Mouse (Mus musculus): ENCODE measurements around the gene Rabep2.
"Not testable (repeated sequence)": the region's sequence is repeated elsewhere in the genome, so short reads cannot be mapped to it uniquely, and the experiment has no call there.

The Rabep2 gene

GRCm38 (mm10) chr7:126428631-126429502 lies at the start of gene Rabep2:
Rabep2 (plus strand) TSS chr7:126428759.
- DNase-seq (ENCODE audit: low spot score in 2 of 2), result peak; percentile 97 to 98

GRCm38 (mm10) chr7:126383565-126383964 lies 45.0 kb upstream of the Rabep2 start:
- no peak for DNase-seq (ENCODE audit: low spot score in 2 of 2)

- DNase-seq (ENCODE audit: low spot score in 2 of 2), result no peak
These were observed 40.4 kb upstream of the Rabep2 start for GRCm38 (mm10) chr7:126388185-126388584.

- DNase-seq (ENCODE audit: low spot score in 2 of 2), result not testable (repeated sequence)
These were observed 36.3 kb upstream of the Rabep2 start for GRCm38 (mm10) chr7:126392086-126392884.

DNA sequence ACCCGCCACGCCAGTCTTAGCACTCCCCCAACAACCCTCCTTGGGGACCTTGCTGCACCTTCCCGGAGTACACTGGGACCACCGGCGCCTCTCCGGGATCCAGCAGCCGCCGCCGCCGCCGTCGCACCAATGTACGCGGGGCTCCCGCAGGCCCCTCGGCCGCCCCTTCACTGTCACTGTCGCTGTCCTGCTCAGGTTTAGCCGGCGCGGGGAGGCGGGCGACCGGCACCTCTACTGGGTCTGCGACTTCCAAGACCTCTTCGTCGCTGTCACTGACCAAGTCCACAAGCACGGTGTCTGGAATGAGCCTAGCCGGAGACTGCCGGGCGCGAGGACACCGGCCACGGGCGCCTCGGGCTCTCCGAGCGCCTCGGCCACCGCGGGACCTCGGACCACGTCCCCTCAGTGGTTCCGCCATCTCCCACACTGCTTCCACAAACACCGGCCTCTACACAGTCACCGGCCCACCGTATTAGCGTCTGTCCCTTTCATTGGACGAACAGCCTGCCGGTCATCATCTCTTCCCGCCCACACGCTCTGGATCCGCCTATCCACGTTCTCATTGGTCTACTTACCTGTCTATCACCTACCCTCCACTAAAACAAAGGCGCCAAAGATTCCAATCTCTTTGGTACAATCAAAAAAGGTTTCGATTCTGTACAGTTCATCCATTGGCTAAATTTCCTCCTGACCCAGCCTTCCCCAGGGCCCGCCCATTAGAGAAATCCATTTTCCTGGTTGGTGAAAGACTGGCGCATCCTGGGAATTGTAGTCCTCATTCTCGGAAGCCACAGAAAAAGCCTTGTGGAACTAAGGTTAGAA lies 32.0 kb upstream of the Rabep2 start, which contains the start of gene Nfatc2ip:
Gene Nfatc2ip (minus strand): TSS at position 440 of the 822 bp plus-strand sequence.
- DNase-seq (ENCODE audit: low spot score in 2 of 2), result peak; percentile 85 to 98

DNA sequence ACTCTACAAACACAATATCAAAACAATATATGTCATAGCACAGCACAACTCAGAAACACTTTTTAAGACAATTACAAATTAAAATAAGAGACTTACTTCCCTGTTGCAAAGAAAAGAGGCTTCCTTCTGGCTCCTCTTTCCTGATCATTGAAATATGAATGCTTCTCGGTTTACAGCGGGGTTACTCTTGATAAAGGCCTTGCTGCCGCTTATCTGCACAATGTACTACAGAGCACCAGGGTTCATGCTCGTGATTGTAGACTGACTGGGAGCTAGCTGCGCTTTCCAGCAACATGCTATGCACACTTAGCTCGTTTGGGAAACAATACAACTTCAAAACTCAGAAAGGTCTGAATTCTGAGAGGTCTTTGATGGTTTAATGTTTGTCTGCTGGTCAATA lies 31.3 kb upstream of the Rabep2 start:
- no peak for DNase-seq (ENCODE audit: low spot score in 2 of 2)

DNA sequence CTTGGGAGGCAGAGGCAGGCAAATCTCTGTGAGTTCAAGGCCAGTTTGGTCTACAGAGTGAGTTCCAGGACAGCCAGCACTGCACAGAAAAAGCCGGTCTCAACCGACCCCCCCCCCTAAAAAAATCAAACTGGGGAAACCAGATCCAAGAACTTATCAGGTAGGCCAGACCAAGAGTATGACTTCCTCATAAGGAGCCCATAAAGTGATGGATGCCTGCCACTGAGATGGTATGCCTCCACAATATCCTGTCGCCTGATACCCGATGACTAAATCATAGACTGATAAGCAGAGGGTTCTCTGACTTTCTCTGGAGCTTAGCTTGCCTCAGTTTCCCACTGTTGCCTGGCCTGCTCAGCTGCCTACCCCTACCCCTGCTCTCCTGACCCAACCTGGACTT lies 30.7 kb upstream of the Rabep2 start:
- no peak for DNase-seq (ENCODE audit: low spot score in 2 of 2)

DNA sequence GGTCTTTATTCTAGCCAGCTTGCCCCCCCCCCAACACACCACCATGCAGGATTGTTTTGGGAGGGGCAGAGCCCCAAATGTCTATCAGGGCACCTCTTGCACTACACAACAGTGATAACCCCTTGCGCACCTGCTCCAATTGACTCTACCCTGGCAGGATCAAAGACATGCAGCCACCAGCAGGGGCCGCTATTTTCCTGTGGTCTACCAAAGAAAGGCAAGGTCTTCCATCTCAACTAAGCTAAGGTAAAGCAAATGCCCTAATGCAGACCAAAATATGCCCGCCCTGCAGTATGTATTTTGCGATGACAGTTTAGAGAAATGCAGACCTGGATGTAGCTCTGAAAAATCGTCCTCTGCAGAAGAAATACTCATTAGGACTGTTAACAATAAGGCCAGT lies 29.0 kb upstream of the Rabep2 start:
- DNase-seq (ENCODE audit: low spot score in 2 of 2), result peak; percentile 60 to 77

DNA sequence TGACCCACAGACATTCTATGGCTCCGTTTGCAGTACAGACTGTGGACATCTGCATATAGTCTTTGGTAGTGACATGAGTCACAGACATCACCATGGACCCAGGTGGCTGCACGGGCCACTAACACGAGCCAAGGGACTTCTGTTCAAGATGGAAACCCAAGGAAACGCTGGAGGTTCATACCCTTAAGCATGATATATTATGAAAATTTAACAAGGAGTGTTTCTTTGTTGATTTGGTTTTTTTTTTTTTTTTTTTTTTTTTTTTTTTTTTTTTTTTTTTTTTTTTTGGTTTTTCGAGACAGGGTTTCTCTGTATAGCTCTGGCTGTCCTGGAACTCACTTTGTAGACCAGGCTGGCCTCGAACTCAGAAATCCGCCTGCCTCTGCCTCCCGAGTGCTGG lies 26.0 kb upstream of the Rabep2 start:
- DNase-seq (ENCODE audit: low spot score in 2 of 2), result not testable (repeated sequence)

GRCm38 (mm10) chr7:126408686-126409085 lies 19.9 kb upstream of the Rabep2 start:
- no peak for DNase-seq (ENCODE audit: low spot score in 2 of 2)

GRCm38 (mm10) chr7:126411061-126411460 lies 17.5 kb upstream of the Rabep2 start:
- DNase-seq (ENCODE audit: low spot score in 2 of 2), result no peak

GRCm38 (mm10) chr7:126414725-126415124 lies 13.8 kb upstream of the Rabep2 start, which contains the start of gene Cd19:
Cd19 (minus strand) TSS chr7:126414889.
- no peak for DNase-seq (ENCODE audit: low spot score in 2 of 2)

DNA sequence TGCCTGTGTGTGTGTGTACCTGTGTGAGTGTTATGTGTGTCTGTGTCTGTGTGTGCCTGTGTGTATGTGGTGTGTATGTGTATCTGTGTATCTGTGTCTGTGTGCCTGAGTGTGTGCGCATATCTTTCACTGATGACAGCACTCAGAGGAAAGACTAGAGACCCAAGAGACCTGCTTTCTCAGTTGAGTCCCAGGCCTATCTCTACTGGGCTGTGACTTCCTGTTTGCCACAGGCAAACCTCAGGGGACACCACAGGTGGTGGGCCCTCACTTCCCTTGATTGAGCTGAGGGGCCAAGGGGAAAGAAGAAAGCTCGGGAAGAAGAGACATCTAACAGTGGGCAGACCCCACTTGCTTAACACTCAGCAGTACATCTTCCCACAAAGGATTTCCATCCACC lies 11.9 kb upstream of the Rabep2 start:
- DNase-seq (ENCODE audit: low spot score in 2 of 2), result no peak

- DNase-seq (ENCODE audit: low spot score in 2 of 2), result no peak
These were observed 11.5 kb upstream of the Rabep2 start for GRCm38 (mm10) chr7:126417045-126417444.

- DNase-seq (ENCODE audit: low spot score in 2 of 2), result no peak
These were observed 11.0 kb upstream of the Rabep2 start for GRCm38 (mm10) chr7:126417606-126418005.

- DNase-seq (ENCODE audit: low spot score in 2 of 2), result no peak
These were observed 10.1 kb upstream of the Rabep2 start for GRCm38 (mm10) chr7:126418496-126418895.

GRCm38 (mm10) chr7:126421756-126422155 lies 6.8 kb upstream of the Rabep2 start:
- DNase-seq (ENCODE audit: low spot score in 2 of 2), result no peak

GRCm38 (mm10) chr7:126424161-126424560 lies 4.4 kb upstream of the Rabep2 start:
- no peak for DNase-seq (ENCODE audit: low spot score in 2 of 2)

DNA sequence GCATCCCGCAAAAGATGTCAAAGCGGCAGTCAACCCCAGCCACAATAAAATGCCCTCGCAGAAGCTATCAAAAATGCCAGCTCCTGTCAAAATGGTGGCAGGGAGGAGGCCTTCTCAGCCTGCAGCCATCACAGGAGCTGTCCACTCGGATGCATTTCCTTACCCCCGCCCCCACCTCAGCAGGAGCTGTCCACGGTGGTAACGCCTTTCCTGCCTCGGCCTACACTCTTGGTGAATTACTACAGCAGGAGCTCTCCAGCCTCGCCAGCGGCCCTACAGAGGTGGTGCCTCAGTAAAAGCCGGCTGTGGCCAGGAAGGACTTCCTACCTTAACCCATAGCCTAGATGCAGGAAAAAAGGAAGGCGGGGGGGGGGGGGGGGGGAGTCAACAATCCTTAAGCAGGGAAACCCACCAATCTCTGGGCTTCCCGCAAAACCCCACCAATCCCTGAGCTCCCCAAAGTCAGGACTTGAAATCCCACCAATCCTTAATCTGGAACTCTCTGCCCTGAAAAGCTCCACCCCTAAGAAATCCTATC lies 1.2 kb upstream of the Rabep2 start:
- no peak for DNase-seq (ENCODE audit: low spot score in 2 of 2)

DNA sequence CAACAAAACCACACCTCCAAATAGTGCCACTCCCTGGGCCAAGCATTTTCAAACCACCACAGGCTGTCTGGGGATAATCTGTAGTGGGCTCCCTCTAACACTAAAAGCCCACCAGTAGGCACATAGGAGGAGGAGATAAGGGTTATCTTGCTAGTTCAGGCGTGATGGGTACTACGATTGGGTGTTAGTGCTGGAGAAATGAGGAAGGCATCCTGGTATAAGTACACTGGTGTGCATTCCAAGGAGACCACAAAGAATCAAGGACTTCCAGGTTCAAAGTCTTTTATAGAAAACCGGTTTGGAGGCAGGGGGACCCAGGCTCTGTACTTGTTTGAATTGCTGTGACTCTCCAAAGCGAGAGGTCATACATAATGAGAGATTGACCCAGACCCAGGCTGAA lies 405 bp upstream of the Rabep2 start:
- DNase-seq (ENCODE audit: low spot score in 2 of 2), result no peak

DNA sequence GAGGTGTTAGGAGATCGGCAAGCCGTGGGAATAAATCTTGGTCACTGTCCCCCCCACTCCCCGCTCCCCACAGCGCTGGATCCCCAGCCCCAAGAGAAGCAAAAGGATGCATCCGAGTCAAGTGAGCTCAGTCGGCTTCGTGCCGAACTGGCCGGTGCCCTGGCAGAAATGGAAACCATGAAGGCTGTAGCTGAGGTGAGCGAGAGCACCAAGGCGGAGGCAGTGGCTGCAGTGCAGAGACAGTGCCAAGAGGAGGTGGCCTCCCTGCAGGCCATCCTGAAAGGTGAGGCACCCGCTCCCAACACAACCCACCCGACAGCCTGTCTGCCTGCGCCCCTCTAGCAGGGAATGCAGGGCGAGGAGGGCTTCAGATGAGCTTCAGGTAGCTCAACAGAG lies 942 bp downstream of the Rabep2 start:
- no peak for DNase-seq (ENCODE audit: low spot score in 2 of 2)

Data from cerebellum, postnatal 4 days (tissue).